Mouse (Mus musculus): ENCODE results near the gene Ppp4r3a.
A peak's percentile ranks its signal among the peaks of the same experiment; 100 is the strongest.

The Ppp4r3a gene

GRCm38 (mm10) chr12:101012197-101013077 lies 71.1 kb downstream of the Ppp4r3a start:
- peak in 1 of 2 experiments; percentile 53 for DNase-seq

GRCm38 (mm10) chr12:101011017-101011416 lies 72.5 kb downstream of the Ppp4r3a start:
- no peak for DNase-seq

DNA sequence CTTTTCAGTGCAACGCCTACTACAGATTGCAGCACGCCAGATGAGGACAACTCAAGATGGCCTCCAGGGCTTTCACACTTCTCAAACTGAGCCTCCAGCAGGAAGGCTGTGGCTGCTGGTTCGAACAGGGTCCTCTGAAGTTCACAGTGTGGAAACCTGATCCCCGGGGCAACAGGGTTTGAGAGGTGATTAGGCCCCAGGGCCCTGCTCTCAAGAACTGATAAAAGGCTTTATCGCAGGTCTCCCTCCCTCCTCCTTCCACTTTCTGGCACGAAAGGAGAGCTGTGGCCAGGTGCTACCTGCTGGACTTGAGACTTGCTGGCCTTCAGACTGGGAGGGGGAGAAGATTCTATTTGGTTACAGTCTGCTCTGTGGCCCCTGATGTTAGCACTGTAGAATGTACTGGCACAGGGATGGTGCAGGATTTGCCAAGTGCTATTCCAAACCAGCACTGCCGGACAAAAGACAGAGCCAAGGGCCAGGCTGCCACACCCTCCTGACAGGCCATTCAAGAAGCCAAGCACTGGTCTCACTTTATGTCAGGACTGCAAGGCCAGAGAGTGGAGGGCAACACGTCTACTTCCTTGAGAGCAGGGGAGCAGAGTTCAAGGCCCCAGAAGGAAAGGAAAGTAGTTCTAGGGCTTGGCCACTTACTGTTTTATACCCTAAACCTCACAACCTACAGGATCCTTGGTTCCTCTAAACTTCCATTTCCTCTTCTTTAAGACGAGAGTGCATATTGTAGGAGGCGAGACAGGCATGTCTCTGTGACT lies 73.2 kb downstream of the Ppp4r3a start:
- no peak for DNase-seq

GRCm38 (mm10) chr12:101009225-101009624 lies 74.3 kb downstream of the Ppp4r3a start:
- no peak for DNase-seq

GRCm38 (mm10) chr12:101008648-101009047 lies 74.9 kb downstream of the Ppp4r3a start:
- peak in 1 of 2 experiments; percentile 19 for DNase-seq

DNA sequence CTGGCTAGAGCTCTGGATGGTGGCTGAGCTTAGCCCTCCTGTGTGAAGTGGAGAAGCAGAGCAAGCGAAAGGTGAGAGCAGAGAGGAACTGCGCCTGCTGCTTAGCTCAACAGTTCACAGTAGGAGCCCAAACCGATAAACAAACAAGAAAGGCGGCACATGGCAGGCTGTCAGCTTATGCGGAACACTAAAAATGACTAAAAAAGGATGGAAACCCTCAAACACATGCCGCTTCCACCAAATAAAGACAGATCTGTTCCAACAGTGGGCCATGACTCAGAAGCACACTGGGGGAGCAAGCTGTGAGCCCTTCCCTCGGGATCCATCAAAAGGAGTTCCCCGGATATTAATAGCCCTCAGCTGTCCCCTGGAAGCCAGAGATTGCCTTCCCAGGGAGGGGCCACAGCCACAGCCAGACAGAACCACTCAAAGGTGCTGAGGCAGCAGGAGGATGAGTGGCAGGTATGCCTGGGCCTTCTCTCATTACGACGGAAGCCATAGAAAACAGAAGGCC lies 75.5 kb downstream of the Ppp4r3a start:
- peak in 1 of 2 experiments; percentile 42 for DNase-seq

DNA sequence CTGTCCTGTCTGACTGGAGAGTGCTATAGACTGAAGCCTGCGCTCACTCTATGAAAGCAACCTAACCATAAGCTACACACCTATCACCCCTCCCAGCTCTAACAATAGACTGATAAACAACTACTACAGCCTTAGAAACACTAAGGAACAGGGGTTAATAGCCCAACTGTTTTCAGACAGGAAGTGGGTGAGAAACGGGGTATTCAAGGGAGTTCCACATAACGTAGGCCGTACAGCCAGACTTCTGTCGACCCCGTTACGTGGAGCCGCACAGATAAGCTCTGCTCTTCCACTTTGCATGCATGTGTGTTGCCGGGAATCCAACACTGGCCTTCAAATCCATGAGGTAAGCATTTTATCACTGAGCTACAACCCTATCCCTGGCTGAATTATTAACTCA lies 76.1 kb downstream of the Ppp4r3a start:
- no peak for DNase-seq

DNA sequence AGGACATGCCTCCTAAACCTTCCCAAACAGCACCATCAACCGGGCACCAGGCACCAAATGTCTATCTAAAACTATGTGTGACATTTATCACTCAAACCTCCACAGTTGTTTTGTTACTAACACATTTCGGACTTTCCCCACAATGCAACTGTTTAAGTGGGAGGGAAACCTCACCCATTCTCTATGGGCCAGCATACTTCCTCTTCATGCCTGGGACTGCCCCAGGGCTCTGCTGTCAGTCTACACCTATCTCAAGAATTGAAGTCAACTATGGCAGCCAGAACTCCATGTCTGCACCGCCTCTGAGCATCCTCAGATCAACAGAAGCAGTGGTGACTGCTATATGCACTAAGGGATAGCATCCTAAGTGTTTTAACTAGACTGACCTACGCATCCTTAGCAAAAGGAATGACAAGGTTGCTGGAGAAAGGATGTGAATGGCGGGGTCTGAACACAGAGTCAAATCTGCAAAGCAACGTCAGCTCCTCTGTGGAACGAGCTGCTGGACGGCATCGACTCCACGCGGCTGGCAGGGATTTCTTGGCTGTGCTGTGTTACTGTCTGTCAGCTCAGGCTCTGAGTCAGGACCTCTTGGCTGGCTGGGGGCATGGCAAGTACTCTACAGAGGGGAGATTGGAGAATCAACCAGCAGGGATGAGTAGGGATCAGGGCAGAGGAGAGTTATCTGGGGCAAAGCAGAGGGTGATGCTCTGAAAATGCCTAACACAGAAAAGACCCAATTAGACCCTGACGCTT lies 77.7 kb downstream of the Ppp4r3a start:
- DNase-seq, result no peak

- no peak for DNase-seq
Observed at GRCm38 (mm10) chr12:101004982-101005381, 78.5 kb downstream of the Ppp4r3a start.

- DNase-seq, result peak; percentile 58 to 78
Observed at GRCm38 (mm10) chr12:101002801-101003513, 80.5 kb downstream of the Ppp4r3a start.

- DNase-seq, result no peak
Observed at GRCm38 (mm10) chr12:100999061-100999954, 84.2 kb downstream of the Ppp4r3a start.

GRCm38 (mm10) chr12:100998564-100998962 lies 84.9 kb downstream of the Ppp4r3a start:
- DNase-seq, result no peak

DNA sequence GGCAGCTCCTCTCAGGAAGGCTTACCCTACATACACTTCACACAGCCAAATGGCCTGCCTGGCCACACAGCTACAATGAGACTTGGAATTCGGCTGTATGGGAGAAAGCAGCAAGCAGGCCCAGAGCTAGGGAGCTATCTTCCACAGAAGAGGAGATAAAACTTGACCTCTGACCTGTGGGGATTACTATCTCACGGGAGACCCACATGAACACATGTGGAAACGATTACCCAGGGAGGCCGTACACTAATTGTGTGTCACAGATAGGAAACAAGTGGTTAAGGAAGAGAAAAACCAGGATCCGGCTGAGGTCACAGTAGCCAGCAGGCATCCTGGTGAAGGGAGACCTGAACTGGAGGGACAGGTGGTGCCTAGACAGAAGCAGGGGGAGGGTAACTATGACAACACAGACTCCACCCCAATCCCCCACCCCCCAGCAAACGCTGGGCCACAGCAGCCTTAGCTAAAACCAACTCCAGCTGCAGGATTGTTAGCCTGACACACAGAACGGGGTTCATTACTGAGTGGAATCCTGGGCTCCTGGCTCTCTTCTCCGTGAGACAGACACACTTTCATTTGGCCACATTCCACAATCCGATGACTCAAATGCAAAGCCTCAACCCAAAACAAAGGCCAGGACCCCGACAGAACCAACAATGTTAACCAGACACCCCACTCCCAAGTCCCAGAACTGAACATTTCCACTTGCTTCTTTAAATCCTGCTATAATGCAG lies 85.5 kb downstream of the Ppp4r3a start:
- no peak for DNase-seq

DNA sequence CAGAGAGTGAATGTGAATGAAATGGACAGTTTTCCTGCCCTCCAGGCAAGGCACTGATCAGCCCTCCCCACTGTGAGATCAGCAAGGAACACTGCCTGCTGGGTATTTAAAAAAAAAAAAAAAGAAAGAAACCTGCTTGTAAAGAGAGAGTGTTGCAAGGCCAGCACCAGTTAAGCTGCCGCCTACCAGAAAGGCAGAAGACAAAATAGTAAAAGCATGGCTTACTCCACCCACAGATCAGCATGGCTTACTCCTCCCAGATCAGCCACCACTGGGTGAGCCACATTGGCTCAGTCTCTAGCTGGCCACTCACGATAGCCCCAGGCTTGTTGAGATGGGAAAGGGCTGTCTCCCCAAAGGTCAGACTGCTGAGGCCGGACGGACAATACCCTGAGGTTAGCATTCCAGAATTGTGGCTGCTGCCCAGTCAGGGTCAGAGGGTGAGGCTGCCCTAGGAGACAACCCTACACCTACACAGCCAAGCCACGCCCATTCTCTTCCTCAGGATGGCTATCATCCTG lies 87.1 kb downstream of the Ppp4r3a start:
- no peak for DNase-seq

- peak in 1 of 2 experiments; percentile 31 for DNase-seq
Observed at GRCm38 (mm10) chr12:100995607-100996377, 87.7 kb downstream of the Ppp4r3a start.

GRCm38 (mm10) chr12:100994140-100995015 lies 89.1 kb downstream of the Ppp4r3a start:
- DNase-seq, result no peak

DNA sequence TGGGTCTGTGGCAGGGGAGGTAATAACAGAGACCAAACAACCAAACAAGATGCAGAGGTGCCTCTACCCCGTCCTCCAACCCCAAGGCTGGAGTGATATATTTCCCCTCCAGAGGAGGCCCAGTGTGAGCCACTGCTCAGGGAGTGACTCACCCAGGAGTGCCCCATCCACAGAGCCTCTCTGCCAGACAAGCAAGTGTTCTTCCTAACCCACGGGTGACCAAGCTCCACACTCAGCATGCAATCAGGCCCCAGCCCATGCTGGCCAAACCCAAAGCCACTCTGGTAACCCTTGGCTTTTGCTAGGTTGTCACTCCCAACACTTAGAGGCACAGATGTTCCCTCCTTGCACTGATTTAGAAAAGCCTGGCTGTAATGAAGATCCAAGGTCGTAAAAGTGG lies 90.4 kb downstream of the Ppp4r3a start:
- no peak for DNase-seq

GRCm38 (mm10) chr12:100992505-100992904 lies 91.0 kb downstream of the Ppp4r3a start:
- DNase-seq, result no peak

Data from kidney, postnatal 4 days (tissue).